Mouse (Mus musculus) liver, postnatal 0 days (tissue): Measurements from ENCODE around the gene Nudt13. TPM values are rescaled to one million over a fixed set of nuclear protein-coding genes. Genes with fewer than 3 reads are reported as not detected.
"Not testable (repeated sequence)": the region's sequence is repeated elsewhere in the genome, so short reads cannot be mapped to it uniquely, and the experiment has no call there.

ENCODE experiments used
- ATAC-seq: fragments of 200-750 bp; cut with Nextera tagmentation; 2 replicates; pipeline ENCODE4 v1.8.0; 2017; ENCODE audit warnings: mild to moderate bottlenecking, moderate library complexity
- DNase-seq: peaks from one replicate; pipeline ENCODE4 v3.0.0-alpha.2; 2016
- H3K27ac ChIP-seq: fragments of 300-500 bp; sonication (generic); 2 replicates; pipeline ENCODE4 v1.5.1; 2014; ENCODE audit warnings: antibody characterized with exemption, moderate library complexity, mild to moderate bottlenecking, low read depth
- H3K27me3 ChIP-seq: fragments of 300-500 bp; sonication (generic); 2 replicates; pipeline ENCODE4 v1.6.1; 2014; ENCODE audit warnings: low read length, control low read depth, mixed read lengths; ENCODE audit not compliant: insufficient read depth
- H3K36me3 ChIP-seq: fragments of 300-500 bp; sonication (generic); replicated peaks from 2 replicates; pipeline ENCODE4 v1.6.1; 2014; ENCODE audit warnings: mild to moderate bottlenecking, control low read depth, low read length, moderate library complexity, mixed read lengths; ENCODE audit not compliant: insufficient read depth
- H3K4me1 ChIP-seq: fragments of 300-500 bp; sonication (generic); 2 replicates; pipeline ENCODE4 v1.6.1; 2014; ENCODE audit warnings: antibody characterized with exemption, mild to moderate bottlenecking, control low read depth; ENCODE audit not compliant: insufficient read depth
- H3K4me2 ChIP-seq: fragments of 300-500 bp; sonication (generic); 2 replicates; pipeline ENCODE4 v1.6.1; 2014; ENCODE audit warnings: low read depth, mild to moderate bottlenecking, low read length, moderate library complexity, mixed read lengths
- H3K4me3 ChIP-seq: fragments of 300-500 bp; sonication (generic); 2 replicates; pipeline ENCODE4 v1.5.1; 2014; ENCODE audit warnings: low read depth, low read length
- H3K9ac ChIP-seq: fragments of 300-500 bp; sonication (generic); replicated peaks from 2 replicates; pipeline ENCODE4 v1.6.1; 2014; ENCODE audit warnings: mild to moderate bottlenecking, moderate library complexity
- H3K9me3 ChIP-seq: fragments of 300-500 bp; sonication (generic); 2 replicates; pipeline ENCODE4 v1.6.1; 2016; ENCODE audit warnings: mild to moderate bottlenecking, control low read depth, low read length, mixed read lengths
- CTCF ChIP-seq: sonication (generic); IDR thresholded peaks from 2 replicates; pipeline ENCODE4 v1.5.1; 2016; ENCODE audit warnings: antibody characterized with exemption, low read depth
- EP300 ChIP-seq: IDR thresholded peaks from 2 replicates; pipeline ENCODE4 v1.6.1; 2016; ENCODE audit warnings: antibody characterized with exemption, low read depth, mild to moderate bottlenecking
- WGBS: fragments of 180-500 bp; shearing (Covaris S2); extraction: QIAGEN DNeasy Blood & Tissue Kit; methylation state at CpG from one replicate; pipeline ENCODE4 v1.1.7; 2014; ENCODE audit not compliant: insufficient replicate concordance; 5-methylcytosine and 5-hydroxymethylcytosine counted together
- polyA plus RNA-seq: library from polyadenylated mRNA; unstranded; fragments of >200 nt; fragmentation: Nextera tagmentation; extraction: Ambion mirVana; gene quantifications from 2 replicates; pipeline ENCODE4 v1.2.1, GENCODE M21; 2015

Gene Nudt13
- polyA plus RNA-seq, 1 experiment from 2014 or later = 5.5 TPM

GRCm38 (mm10) chr14:20297616-20298015 is 3.1 kb downstream of the Nudt13 start:
- Histone ChIP-seq H3K36me3 (no peaks in the 10 kb centered on the region), H3K4me2 (no peak overlapping the region), H3K27me3 (no peaks in the 10 kb centered on the region), H3K9me3 (no peaks in the 10 kb centered on the region), H3K4me1 (peaks cover 8% of the 10 kb centered on the region; the same call in 1 of the 2 replicates), H3K27ac (no peak overlapping the region), H3K4me3 (no peak overlapping the region), H3K9ac (no peak overlapping the region)
- ATAC-seq = no peak
- TF ChIP-seq EP300 (no peak), CTCF (no peak)
- WGBS = 83% methylated on average over 3 of the region's 3 CpGs
- no peak for DNase-seq

GRCm38 (mm10) chr14:20298131-20298530 is 3.6 kb downstream of the Nudt13 start:
- no peaks in the 10 kb centered on the region for H3K36me3 ChIP-seq
- no peak overlapping the region for H3K4me3 ChIP-seq
- peaks cover 8% of the 10 kb centered on the region; the same call in 1 of the 2 replicates for H3K4me1 ChIP-seq
- H3K27ac ChIP-seq = no peak overlapping the region
- H3K4me2 ChIP-seq = no peak overlapping the region
- ATAC-seq (no peak), DNase-seq (no peak)
- TF ChIP-seq CTCF = no peak
- TF ChIP-seq EP300 = peak; percentile 37; the same call in 1 of the 2 replicates
- no peaks in the 10 kb centered on the region for H3K27me3 ChIP-seq
- no peaks in the 10 kb centered on the region for H3K9me3 ChIP-seq
- 51% methylated on average over 3 of the region's 3 CpGs for WGBS
- no peak overlapping the region for H3K9ac ChIP-seq

GRCm38 (mm10) chr14:20305085-20305484 is 10.6 kb downstream of the Nudt13 start:
- TF ChIP-seq CTCF = peak; percentile 25; the same call in 1 of the 2 replicates
- not testable (repeated sequence) for H3K4me3 ChIP-seq, DNase-seq, H3K27me3 ChIP-seq, H3K4me2 ChIP-seq, ATAC-seq, H3K27ac ChIP-seq, H3K9ac ChIP-seq, H3K4me1 ChIP-seq, H3K9me3 ChIP-seq
- WGBS = 58% methylated on average over 2 of the region's 2 CpGs
- peaks cover 20% of the 10 kb centered on the region for H3K36me3 ChIP-seq

GRCm38 (mm10) chr14:20315137-20315536 is 20.6 kb downstream of the Nudt13 start:
- peaks cover 21% of the 10 kb centered on the region for H3K36me3 ChIP-seq
- TF ChIP-seq CTCF (no peak), EP300 (no peak)
- ATAC-seq (no peak), DNase-seq (no peak)
- H3K27me3 ChIP-seq = no peaks in the 10 kb centered on the region
- no peaks in the 10 kb centered on the region for H3K4me1 ChIP-seq
- WGBS = 31% methylated on average over 1 of the region's 1 CpGs
- H3K27ac ChIP-seq = no peak overlapping the region
- no peak overlapping the region for H3K9ac ChIP-seq
- H3K9me3 ChIP-seq = no peaks in the 10 kb centered on the region
- no peak overlapping the region for H3K4me3 ChIP-seq
- H3K4me2 ChIP-seq = no peak overlapping the region

GRCm38 (mm10) chr14:20319420-20319819 is 24.9 kb downstream of the Nudt13 start:
- Histone ChIP-seq H3K4me3 (no peak overlapping the region), H3K4me1 (no peaks in the 10 kb centered on the region), H3K27ac (no peak overlapping the region), H3K36me3 (peaks cover 44% of the 10 kb centered on the region), H3K9me3 (no peaks in the 10 kb centered on the region), H3K27me3 (no peaks in the 10 kb centered on the region), H3K4me2 (no peak overlapping the region), H3K9ac (no peak overlapping the region)
- TF ChIP-seq EP300 (no peak), CTCF (peak; percentile 68)
- WGBS = 77% methylated on average over 3 of the region's 3 CpGs
- no peak for ATAC-seq
- peak; percentile 61 for DNase-seq

GRCm38 (mm10) chr14:20324196-20324595 is 29.7 kb downstream of the Nudt13 start:
- peaks cover 59% of the 10 kb centered on the region for H3K36me3 ChIP-seq
- WGBS = 89% methylated on average over 9 of the region's 9 CpGs
- H3K27ac ChIP-seq = no peak overlapping the region
- no peak overlapping the region for H3K4me2 ChIP-seq
- TF ChIP-seq CTCF = no peak
- no peak for TF ChIP-seq EP300
- H3K27me3 ChIP-seq = no peaks in the 10 kb centered on the region
- no peak overlapping the region for H3K4me3 ChIP-seq
- ATAC-seq = no peak
- no peaks in the 10 kb centered on the region for H3K4me1 ChIP-seq
- no peak for DNase-seq
- H3K9me3 ChIP-seq = no peaks in the 10 kb centered on the region
- H3K9ac ChIP-seq = no peak overlapping the region

GRCm38 (mm10) chr14:20328474-20328873 is 34.0 kb downstream of the Nudt13 start:
- H3K27ac ChIP-seq = no peak overlapping the region
- no peak overlapping the region for H3K4me3 ChIP-seq
- no peaks in the 10 kb centered on the region for H3K9me3 ChIP-seq
- TF ChIP-seq EP300 (no peak), CTCF (peak; percentile 49)
- H3K4me1 ChIP-seq = no peaks in the 10 kb centered on the region
- DNase-seq (no peak), ATAC-seq (no peak)
- no peak overlapping the region for H3K9ac ChIP-seq
- peaks cover 55% of the 10 kb centered on the region for H3K36me3 ChIP-seq
- H3K27me3 ChIP-seq = no peaks in the 10 kb centered on the region
- H3K4me2 ChIP-seq = no peak overlapping the region
- WGBS = 79% methylated on average over 9 of the region's 9 CpGs
